Mouse (Mus musculus) heart, embryonic 10.5 days (tissue): ENCODE data around the gene Prex1. TPM values are rescaled to one million over a fixed set of nuclear protein-coding genes. Genes with fewer than 3 reads are reported as not detected.

Experiments used
- DNase-seq: peaks from one replicate; pipeline ENCODE4 v3.0.0-alpha.2; 2017; ENCODE audit warnings: low spot score
- H3K27ac ChIP-seq: fragments of 300-500 bp; sonication (generic); 2 replicates; pipeline ENCODE4 v1.5.1; 2016; ENCODE audit warnings: mild to moderate bottlenecking
- H3K27me3 ChIP-seq: fragments of 300-500 bp; sonication (generic); 2 replicates; pipeline ENCODE4 v1.6.1; 2016; ENCODE audit warnings: mild to moderate bottlenecking; ENCODE audit not compliant: poor library complexity, insufficient read depth, severe bottlenecking
- H3K36me3 ChIP-seq: fragments of 300-500 bp; sonication (generic); 2 replicates; pipeline ENCODE4 v1.6.1; 2016; ENCODE audit warnings: mild to moderate bottlenecking, moderate library complexity
- H3K4me1 ChIP-seq: fragments of 300-500 bp; sonication (generic); 2 replicates; pipeline ENCODE4 v1.6.1; 2016; ENCODE audit warnings: mild to moderate bottlenecking
- H3K4me3 ChIP-seq: fragments of 300-500 bp; sonication (generic); 2 replicates; pipeline ENCODE4 v1.5.1; 2016; ENCODE audit warnings: mild to moderate bottlenecking, moderate library complexity
- H3K9me3 ChIP-seq: fragments of 300-500 bp; sonication (generic); 2 replicates; pipeline ENCODE4 v1.6.1; 2016; ENCODE audit warnings: mild to moderate bottlenecking, moderate library complexity
- WGBS: fragments of 180-500 bp; shearing (Covaris S2); methylation state at CpG from one replicate; pipeline ENCODE4 v1.1.7; 2016; 5-methylcytosine and 5-hydroxymethylcytosine counted together
- polyA plus RNA-seq: library from polyadenylated mRNA; unstranded; fragments of >200 nt; fragmentation: Nextera tagmentation; extraction: Ambion mirVana; gene quantifications from 2 replicates; pipeline ENCODE4 v1.2.1, GENCODE M21; 2016

Gene Prex1
- polyA plus RNA-seq, 1 experiment from 2014 or later = 13.2 TPM

- Histone ChIP-seq H3K27me3 (no peaks in the 10 kb centered on the region), H3K4me3 (no peak overlapping the region), H3K27ac (no peak overlapping the region; the same call in 1 of the 2 replicates), H3K4me1 (peaks cover 61% of the 10 kb centered on the region), H3K36me3 (no peaks in the 10 kb centered on the region), H3K9me3 (no peaks in the 10 kb centered on the region)
- WGBS = 45% methylated on average over 14 of the region's 14 CpGs
- DNase-seq = no peak
Measured at GRCm38 (mm10) chr2:166675588-166676444, 37.8 kb downstream of the Prex1 start.

- Histone ChIP-seq H3K27ac (peak overlapping the region; percentile 30; the same call in 1 of the 2 replicates), H3K36me3 (no peaks in the 10 kb centered on the region), H3K27me3 (0 out of 2 replicates have a peak, but pooled peaks cover 4% of the 10 kb centered on the region), H3K9me3 (no peaks in the 10 kb centered on the region), H3K4me3 (0 out of 2 replicates have a peak overlapping the region, but pooled peaks have one; percentile 13), H3K4me1 (peaks cover 67% of the 10 kb centered on the region)
- DNase-seq = no peak
- 9% methylated on average over 12 of the region's 12 CpGs for WGBS
Measured at GRCm38 (mm10) chr2:166674693-166675092, 38.9 kb downstream of the Prex1 start.

GRCm38 (mm10) chr2:166673951-166674350, 39.7 kb downstream of the Prex1 start:
- 76% methylated on average over 12 of the region's 12 CpGs for WGBS
- peak overlapping the region; percentile 23; the same call in 1 of the 2 replicates for H3K27ac ChIP-seq
- H3K4me1 ChIP-seq = peaks cover 67% of the 10 kb centered on the region
- no peak for DNase-seq
- 0 out of 2 replicates have a peak, but pooled peaks cover 6% of the 10 kb centered on the region for H3K27me3 ChIP-seq
- H3K36me3 ChIP-seq = no peaks in the 10 kb centered on the region
- no peaks in the 10 kb centered on the region for H3K9me3 ChIP-seq
- no peak overlapping the region for H3K4me3 ChIP-seq

- H3K4me1 ChIP-seq = peaks cover 74% of the 10 kb centered on the region
- 0 out of 2 replicates have a peak, but pooled peaks cover 6% of the 10 kb centered on the region for H3K27me3 ChIP-seq
- no peaks in the 10 kb centered on the region for H3K9me3 ChIP-seq
- WGBS = 80% methylated on average over 14 of the region's 14 CpGs
- H3K36me3 ChIP-seq = no peaks in the 10 kb centered on the region
- no peak for DNase-seq
- no peak overlapping the region for H3K4me3 ChIP-seq
- no peak overlapping the region for H3K27ac ChIP-seq
Measured at GRCm38 (mm10) chr2:166672171-166672965, 41.3 kb downstream of the Prex1 start.

- 84% methylated on average over 14 of the region's 14 CpGs for WGBS
- no peaks in the 10 kb centered on the region for H3K9me3 ChIP-seq
- H3K4me1 ChIP-seq = peaks cover 75% of the 10 kb centered on the region
- H3K27ac ChIP-seq = no peak overlapping the region
- no peak overlapping the region for H3K4me3 ChIP-seq
- H3K27me3 ChIP-seq = 0 out of 2 replicates have a peak, but pooled peaks cover 6% of the 10 kb centered on the region
- no peak for DNase-seq
- H3K36me3 ChIP-seq = no peaks in the 10 kb centered on the region
Measured at GRCm38 (mm10) chr2:166671614-166672013, 42.0 kb downstream of the Prex1 start.

- DNase-seq = no peak
- Histone ChIP-seq H3K9me3 (no peaks in the 10 kb centered on the region), H3K4me3 (no peak overlapping the region), H3K27ac (0 out of 2 replicates have a peak overlapping the region, but pooled peaks have one; percentile 23), H3K36me3 (no peaks in the 10 kb centered on the region), H3K4me1 (peaks cover 75% of the 10 kb centered on the region), H3K27me3 (0 out of 2 replicates have a peak, but pooled peaks cover 6% of the 10 kb centered on the region)
- WGBS = 30% methylated on average over 8 of the region's 8 CpGs
Measured at GRCm38 (mm10) chr2:166671019-166671418, 42.6 kb downstream of the Prex1 start.

DNA sequence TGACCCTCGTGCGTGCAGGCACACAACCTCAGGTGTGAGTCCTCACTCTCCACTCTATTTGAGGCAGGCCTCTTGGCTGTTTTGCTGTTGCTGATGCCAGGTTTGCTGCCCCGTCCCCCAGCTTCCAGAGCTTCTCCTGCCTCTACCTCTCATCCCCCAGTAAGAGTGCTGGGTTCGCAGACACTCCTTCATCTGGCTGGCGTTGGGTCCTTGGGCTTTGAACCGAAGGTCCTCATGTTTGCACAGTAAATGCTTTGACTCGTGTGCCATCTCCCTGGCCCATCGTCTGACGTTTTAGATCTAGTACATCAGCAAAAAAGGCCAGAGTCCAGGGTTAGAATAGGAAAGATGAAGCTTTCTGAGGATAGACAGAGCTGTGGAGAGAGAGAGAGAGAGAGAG, 43.7 kb downstream of the Prex1 start:
- WGBS = 81% methylated on average over 9 of the region's 9 CpGs
- Histone ChIP-seq H3K36me3 (no peaks in the 10 kb centered on the region), H3K27ac (no peak overlapping the region)

DNA sequence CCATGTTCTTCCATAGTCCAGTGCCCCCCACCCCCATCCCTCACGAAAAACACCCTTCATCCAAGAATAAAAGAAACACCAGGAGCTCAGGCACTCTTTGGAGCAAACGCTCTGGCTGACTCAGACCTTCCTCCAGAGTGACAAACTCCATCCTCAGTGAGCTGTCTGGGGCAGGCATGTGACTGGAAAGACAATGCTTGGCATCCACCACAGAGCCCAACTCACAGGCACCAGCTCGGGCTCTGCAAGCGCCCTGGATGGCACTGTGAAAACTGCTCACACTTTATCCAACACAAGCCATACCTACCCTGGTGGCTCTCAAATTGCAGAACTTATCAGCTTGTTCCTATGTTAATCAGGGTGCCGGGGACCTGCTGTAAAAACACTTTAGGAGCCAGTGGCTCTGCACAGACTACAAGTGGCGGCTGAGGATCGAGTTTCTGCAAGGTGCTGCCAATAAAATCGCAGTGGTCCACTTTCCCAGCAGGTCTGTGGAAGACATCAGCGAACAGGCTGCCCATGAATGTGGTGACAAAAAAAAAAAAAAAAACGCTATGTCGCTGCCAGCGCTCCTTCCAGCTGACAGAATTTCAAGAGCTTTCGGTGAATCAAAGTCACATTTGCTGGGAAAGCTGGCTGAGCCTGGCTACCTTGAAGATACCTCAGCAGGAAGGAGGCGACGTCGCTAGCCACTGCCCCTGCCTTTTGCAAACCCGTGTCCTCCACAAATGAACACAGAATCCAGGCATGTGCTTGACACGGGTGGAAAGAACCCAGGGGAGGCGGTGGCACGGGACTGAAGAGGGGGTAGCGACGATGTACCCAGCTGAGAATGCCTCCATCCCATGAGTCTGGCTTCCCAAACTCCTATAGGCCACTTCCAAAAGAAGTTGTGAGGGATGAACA, 45.6 kb downstream of the Prex1 start:
- peak overlapping the region; percentile 41 for H3K4me3 ChIP-seq
- WGBS = 22% methylated on average over 22 of the region's 22 CpGs
- no peaks in the 10 kb centered on the region for H3K36me3 ChIP-seq
- H3K27me3 ChIP-seq = 0 out of 2 replicates have a peak, but pooled peaks cover 6% of the 10 kb centered on the region
- no peaks in the 10 kb centered on the region for H3K9me3 ChIP-seq
- no peak for DNase-seq
- peak overlapping the region; percentile 23; the same call in 1 of the 2 replicates for H3K27ac ChIP-seq
- peaks cover 75% of the 10 kb centered on the region for H3K4me1 ChIP-seq

More for the DNA sequence above, 43.7 kb downstream of the Prex1 start:
- H3K4me3 ChIP-seq = no peak overlapping the region
- no peak for DNase-seq
- H3K4me1 ChIP-seq = peaks cover 72% of the 10 kb centered on the region
- H3K9me3 ChIP-seq = no peaks in the 10 kb centered on the region
- 0 out of 2 replicates have a peak, but pooled peaks cover 6% of the 10 kb centered on the region for H3K27me3 ChIP-seq

DNA sequence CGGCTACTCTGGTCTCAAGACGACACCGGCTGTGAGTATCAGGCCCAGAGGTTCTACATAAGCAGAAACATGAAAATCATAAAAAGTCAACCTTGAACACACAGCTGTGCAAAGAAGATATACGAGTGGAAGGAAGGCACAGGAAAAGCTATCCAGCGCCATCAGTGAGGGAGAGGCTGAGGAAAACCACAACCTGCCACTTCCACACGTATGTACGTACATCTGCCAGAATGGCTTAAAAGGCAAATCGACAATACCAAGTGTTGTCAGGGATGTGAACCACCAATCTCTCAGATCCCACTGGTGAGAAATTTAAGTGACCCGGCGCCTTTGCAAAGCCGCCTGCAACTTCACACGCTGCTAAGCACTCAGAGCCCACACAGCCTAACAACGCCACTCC, 47.5 kb downstream of the Prex1 start:
- H3K9me3 ChIP-seq = no peaks in the 10 kb centered on the region
- no peak overlapping the region for H3K4me3 ChIP-seq
- no peak for DNase-seq
- peak overlapping the region; percentile 11; the same call in 1 of the 2 replicates for H3K27ac ChIP-seq
- WGBS = 77% methylated on average over 13 of the region's 13 CpGs
- peaks cover 80% of the 10 kb centered on the region for H3K4me1 ChIP-seq
- 0 out of 2 replicates have a peak, but pooled peaks cover 6% of the 10 kb centered on the region for H3K27me3 ChIP-seq
- no peaks in the 10 kb centered on the region for H3K36me3 ChIP-seq

- Histone ChIP-seq H3K4me1 (peaks cover 77% of the 10 kb centered on the region), H3K4me3 (no peak overlapping the region)
- WGBS = 67% methylated on average over 6 of the region's 6 CpGs
Measured at GRCm38 (mm10) chr2:166665244-166665922, 48.2 kb downstream of the Prex1 start.

GRCm38 (mm10) chr2:166664506-166664905, 49.1 kb downstream of the Prex1 start:
- Histone ChIP-seq H3K9me3 (no peaks in the 10 kb centered on the region), H3K4me1 (peaks cover 71% of the 10 kb centered on the region), H3K27me3 (0 out of 2 replicates have a peak, but pooled peaks cover under 1% of the 10 kb centered on the region), H3K4me3 (no peak overlapping the region), H3K36me3 (no peaks in the 10 kb centered on the region), H3K27ac (no peak overlapping the region)
- WGBS = 87% methylated on average over 15 of the region's 15 CpGs
- DNase-seq = no peak

More at GRCm38 (mm10) chr2:166665244-166665922, 48.2 kb downstream of the Prex1 start:
- no peak for DNase-seq
- H3K27me3 ChIP-seq = 0 out of 2 replicates have a peak, but pooled peaks cover 6% of the 10 kb centered on the region
- H3K36me3 ChIP-seq = no peaks in the 10 kb centered on the region
- H3K9me3 ChIP-seq = no peaks in the 10 kb centered on the region
- H3K27ac ChIP-seq = no peak overlapping the region
